Mouse (Mus musculus): Measurements from ENCODE around the gene Procr.

GRCm38 (mm10) chr2:155764679-155765418 is 13.9 kb downstream of the Procr start:
- TF ChIP-seq TAL1 (IDR thresholded peaks at IDR 0.05; ENCODE audit: low read length) = no peak
- no peak for TF ChIP-seq GATA1 (IDR thresholded peaks at IDR 0.05; ENCODE audit: low read length)
